Mouse (Mus musculus): ENCODE measurements around the gene Pde1c. TPM values are rescaled to one million over a fixed set of nuclear protein-coding genes. Genes with fewer than 3 reads are reported as not detected.

Gene Pde1c
- polyA plus RNA-seq, 1 experiment from 2014 or later = 6.7 TPM

- no peak for DNase-seq (ENCODE audit: low spot score)
- Histone ChIP-seq H3K4me2 (ENCODE audit: low read length) (no peak overlapping the region), H3K36me3 (ENCODE audit: control insufficient read depth, insufficient read depth, low read length) (no peaks in the 10 kb centered on the region), H3K9me3 (replicated peaks; ENCODE audit: control insufficient read depth, low read length) (no peaks in the 10 kb centered on the region), H3K4me1 (ENCODE audit: control insufficient read depth, insufficient read depth, low read length) (no peaks in the 10 kb centered on the region), H3K27me3 (replicated peaks; ENCODE audit: control insufficient read depth, insufficient read depth, low read length) (no peaks in the 10 kb centered on the region), H3K27ac (ENCODE audit: low read depth, low read length) (no peak overlapping the region), H3K4me3 (ENCODE audit: low read depth, low read length) (no peak overlapping the region), H3K9ac (ENCODE audit: low read length) (no peak overlapping the region)
- WGBS = 73% methylated on average over 3 of the region's 3 CpGs
- no peak for ATAC-seq
Measured at GRCm38 (mm10) chr6:56485078-56485477, 83.8 kb downstream of the Pde1c start.

GRCm38 (mm10) chr6:56480914-56481482 lies 87.9 kb downstream of the Pde1c start:
- Histone ChIP-seq H3K36me3 (ENCODE audit: control insufficient read depth, insufficient read depth, low read length) (no peaks in the 10 kb centered on the region), H3K9me3 (replicated peaks; ENCODE audit: control insufficient read depth, low read length) (no peaks in the 10 kb centered on the region), H3K4me3 (ENCODE audit: low read depth, low read length) (no peak overlapping the region), H3K4me2 (ENCODE audit: low read length) (no peak overlapping the region), H3K27me3 (replicated peaks; ENCODE audit: control insufficient read depth, insufficient read depth, low read length) (no peaks in the 10 kb centered on the region), H3K9ac (ENCODE audit: low read length) (no peak overlapping the region), H3K27ac (ENCODE audit: low read depth, low read length) (no peak overlapping the region), H3K4me1 (ENCODE audit: control insufficient read depth, insufficient read depth, low read length) (no peaks in the 10 kb centered on the region)
- DNase-seq (ENCODE audit: low spot score) (peak; percentile 83), ATAC-seq (peak; percentile 74)
- 1% methylated on average over 6 of the region's 6 CpGs for WGBS

GRCm38 (mm10) chr6:56476581-56476980 lies 92.3 kb downstream of the Pde1c start:
- DNase-seq (ENCODE audit: low spot score) = peak; percentile 55
- no peak overlapping the region for H3K9ac ChIP-seq (ENCODE audit: low read length)
- H3K4me2 ChIP-seq (ENCODE audit: low read length) = no peak overlapping the region
- H3K27ac ChIP-seq (ENCODE audit: low read depth, low read length) = no peak overlapping the region
- no peak overlapping the region for H3K4me3 ChIP-seq (ENCODE audit: low read depth, low read length)
- H3K9me3 ChIP-seq (replicated peaks; ENCODE audit: control insufficient read depth, low read length) = no peaks in the 10 kb centered on the region
- peak; percentile 79; the same call in 1 of the 2 replicates for ATAC-seq
- 33% methylated on average over 6 of the region's 6 CpGs for WGBS
- no peaks in the 10 kb centered on the region for H3K36me3 ChIP-seq (ENCODE audit: control insufficient read depth, insufficient read depth, low read length)
- H3K27me3 ChIP-seq (replicated peaks; ENCODE audit: control insufficient read depth, insufficient read depth, low read length) = no peaks in the 10 kb centered on the region
- no peaks in the 10 kb centered on the region for H3K4me1 ChIP-seq (ENCODE audit: control insufficient read depth, insufficient read depth, low read length)

- H3K4me3 ChIP-seq (ENCODE audit: low read depth, low read length) = no peak overlapping the region
- H3K4me1 ChIP-seq (ENCODE audit: control insufficient read depth, insufficient read depth, low read length) = no peaks in the 10 kb centered on the region
- DNase-seq (ENCODE audit: low spot score) (no peak), ATAC-seq (no peak)
- H3K27me3 ChIP-seq (replicated peaks; ENCODE audit: control insufficient read depth, insufficient read depth, low read length) = no peaks in the 10 kb centered on the region
- H3K36me3 ChIP-seq (ENCODE audit: control insufficient read depth, insufficient read depth, low read length) = no peaks in the 10 kb centered on the region
- no peaks in the 10 kb centered on the region for H3K9me3 ChIP-seq (replicated peaks; ENCODE audit: control insufficient read depth, low read length)
- 55% methylated on average over 3 of the region's 3 CpGs for WGBS
- H3K4me2 ChIP-seq (ENCODE audit: low read length) = no peak overlapping the region
- no peak overlapping the region for H3K27ac ChIP-seq (ENCODE audit: low read depth, low read length)
- H3K9ac ChIP-seq (ENCODE audit: low read length) = no peak overlapping the region
Measured at GRCm38 (mm10) chr6:56458098-56458497, 110.8 kb downstream of the Pde1c start.

- ATAC-seq = no peak
- Histone ChIP-seq H3K4me3 (ENCODE audit: low read depth, low read length) (no peak overlapping the region), H3K36me3 (ENCODE audit: control insufficient read depth, insufficient read depth, low read length) (no peaks in the 10 kb centered on the region), H3K9ac (ENCODE audit: low read length) (no peak overlapping the region), H3K4me2 (ENCODE audit: low read length) (no peak overlapping the region), H3K9me3 (replicated peaks; ENCODE audit: control insufficient read depth, low read length) (no peaks in the 10 kb centered on the region), H3K27me3 (replicated peaks; ENCODE audit: control insufficient read depth, insufficient read depth, low read length) (no peaks in the 10 kb centered on the region), H3K4me1 (ENCODE audit: control insufficient read depth, insufficient read depth, low read length) (no peaks in the 10 kb centered on the region), H3K27ac (ENCODE audit: low read depth, low read length) (no peak overlapping the region)
- peak; percentile 57 for DNase-seq (ENCODE audit: low spot score)
- 29% methylated on average over 2 of the region's 2 CpGs for WGBS
Measured at GRCm38 (mm10) chr6:56447917-56448316, 121.0 kb downstream of the Pde1c start.

- Histone ChIP-seq H3K4me1 (ENCODE audit: control insufficient read depth, insufficient read depth, low read length) (no peaks in the 10 kb centered on the region), H3K27ac (ENCODE audit: low read depth, low read length) (no peak overlapping the region), H3K36me3 (ENCODE audit: control insufficient read depth, insufficient read depth, low read length) (no peaks in the 10 kb centered on the region), H3K9ac (ENCODE audit: low read length) (no peak overlapping the region), H3K9me3 (replicated peaks; ENCODE audit: control insufficient read depth, low read length) (no peaks in the 10 kb centered on the region), H3K4me3 (ENCODE audit: low read depth, low read length) (no peak overlapping the region), H3K27me3 (replicated peaks; ENCODE audit: control insufficient read depth, insufficient read depth, low read length) (no peaks in the 10 kb centered on the region), H3K4me2 (ENCODE audit: low read length) (no peak overlapping the region)
- 45% methylated on average over 4 of the region's 4 CpGs for WGBS
- DNase-seq (ENCODE audit: low spot score) (no peak), ATAC-seq (no peak)
Measured at GRCm38 (mm10) chr6:56441501-56441900, 127.4 kb downstream of the Pde1c start.

- H3K4me2 ChIP-seq (ENCODE audit: low read length) = no peak overlapping the region
- ATAC-seq = no peak
- no peaks in the 10 kb centered on the region for H3K9me3 ChIP-seq (replicated peaks; ENCODE audit: control insufficient read depth, low read length)
- H3K9ac ChIP-seq (ENCODE audit: low read length) = no peak overlapping the region
- H3K27me3 ChIP-seq (replicated peaks; ENCODE audit: control insufficient read depth, insufficient read depth, low read length) = no peaks in the 10 kb centered on the region
- no peaks in the 10 kb centered on the region for H3K4me1 ChIP-seq (ENCODE audit: control insufficient read depth, insufficient read depth, low read length)
- H3K27ac ChIP-seq (ENCODE audit: low read depth, low read length) = no peak overlapping the region
- 82% methylated on average over 5 of the region's 5 CpGs for WGBS
- no peak for DNase-seq (ENCODE audit: low spot score)
- no peaks in the 10 kb centered on the region for H3K36me3 ChIP-seq (ENCODE audit: control insufficient read depth, insufficient read depth, low read length)
- no peak overlapping the region for H3K4me3 ChIP-seq (ENCODE audit: low read depth, low read length)
Measured at GRCm38 (mm10) chr6:56425846-56426245, 143.1 kb downstream of the Pde1c start.

GRCm38 (mm10) chr6:56422866-56423265 lies 146.0 kb downstream of the Pde1c start:
- Histone ChIP-seq H3K36me3 (ENCODE audit: control insufficient read depth, insufficient read depth, low read length) (no peaks in the 10 kb centered on the region), H3K27ac (ENCODE audit: low read depth, low read length) (no peak overlapping the region), H3K4me2 (ENCODE audit: low read length) (no peak overlapping the region), H3K9me3 (replicated peaks; ENCODE audit: control insufficient read depth, low read length) (no peaks in the 10 kb centered on the region), H3K4me3 (ENCODE audit: low read depth, low read length) (no peak overlapping the region), H3K9ac (ENCODE audit: low read length) (no peak overlapping the region), H3K27me3 (replicated peaks; ENCODE audit: control insufficient read depth, insufficient read depth, low read length) (no peaks in the 10 kb centered on the region), H3K4me1 (ENCODE audit: control insufficient read depth, insufficient read depth, low read length) (no peaks in the 10 kb centered on the region)
- 64% methylated on average over 3 of the region's 3 CpGs for WGBS
- no peak for DNase-seq (ENCODE audit: low spot score)
- no peak for ATAC-seq

GRCm38 (mm10) chr6:56416191-56416590 lies 152.7 kb downstream of the Pde1c start:
- ATAC-seq = no peak

More at GRCm38 (mm10) chr6:56416191-56416590, 152.7 kb downstream of the Pde1c start:
- no peak overlapping the region for H3K27ac ChIP-seq (ENCODE audit: low read depth, low read length)
- H3K27me3 ChIP-seq (replicated peaks; ENCODE audit: control insufficient read depth, insufficient read depth, low read length) = no peaks in the 10 kb centered on the region
- H3K9me3 ChIP-seq (replicated peaks; ENCODE audit: control insufficient read depth, low read length) = no peaks in the 10 kb centered on the region
- no peaks in the 10 kb centered on the region for H3K4me1 ChIP-seq (ENCODE audit: control insufficient read depth, insufficient read depth, low read length)
- no peaks in the 10 kb centered on the region for H3K36me3 ChIP-seq (ENCODE audit: control insufficient read depth, insufficient read depth, low read length)
- WGBS = 75% methylated on average over 4 of the region's 4 CpGs
- DNase-seq (ENCODE audit: low spot score) = no peak
- H3K9ac ChIP-seq (ENCODE audit: low read length) = no peak overlapping the region
- no peak overlapping the region for H3K4me3 ChIP-seq (ENCODE audit: low read depth, low read length)
- H3K4me2 ChIP-seq (ENCODE audit: low read length) = no peak overlapping the region

Data from forebrain, embryonic 14.5 days (tissue).